Mouse (Mus musculus) brain, embryonic 14.5 days (tissue): ENCODE data around the gene Ppp2r5d. TPM values are rescaled to one million over a fixed set of nuclear protein-coding genes. Genes with fewer than 3 reads are reported as not detected.

Source experiments
- DNase-seq: peaks from one replicate; pipeline ENCODE4 v3.0.0-alpha.2; 2011; ENCODE audit warnings: low read depth
- CTCF ChIP-seq: fragments of 200-500 bp; IDR thresholded peaks from 2 replicates; pipeline ENCODE4 v1.5.1; 2012; ENCODE audit warnings: inconsistent platforms, mild to moderate bottlenecking, moderate library complexity, borderline replicate concordance; ENCODE audit not compliant: insufficient read depth, insufficient read length; ENCODE audit errors: extremely low read depth
- POLR2A ChIP-seq: fragments of 200-500 bp; IDR thresholded peaks from 2 replicates; pipeline ENCODE4 v1.6.1; 2012; ENCODE audit warnings: mild to moderate bottlenecking, inconsistent platforms, borderline replicate concordance; ENCODE audit not compliant: poor library complexity, insufficient read depth, insufficient read length, severe bottlenecking; ENCODE audit errors: extremely low read depth
- polyA plus RNA-seq: library from polyadenylated mRNA; depleted of rRNA; stranded (reverse); fragments of >200 nt; gene quantifications from 2 replicates; pipeline ENCODE4 v1.2.3, GENCODE M21; 2012; rRNA removed

Ppp2r5d gene
- polyA plus RNA-seq, 1 experiment, result 112 TPM

DNA sequence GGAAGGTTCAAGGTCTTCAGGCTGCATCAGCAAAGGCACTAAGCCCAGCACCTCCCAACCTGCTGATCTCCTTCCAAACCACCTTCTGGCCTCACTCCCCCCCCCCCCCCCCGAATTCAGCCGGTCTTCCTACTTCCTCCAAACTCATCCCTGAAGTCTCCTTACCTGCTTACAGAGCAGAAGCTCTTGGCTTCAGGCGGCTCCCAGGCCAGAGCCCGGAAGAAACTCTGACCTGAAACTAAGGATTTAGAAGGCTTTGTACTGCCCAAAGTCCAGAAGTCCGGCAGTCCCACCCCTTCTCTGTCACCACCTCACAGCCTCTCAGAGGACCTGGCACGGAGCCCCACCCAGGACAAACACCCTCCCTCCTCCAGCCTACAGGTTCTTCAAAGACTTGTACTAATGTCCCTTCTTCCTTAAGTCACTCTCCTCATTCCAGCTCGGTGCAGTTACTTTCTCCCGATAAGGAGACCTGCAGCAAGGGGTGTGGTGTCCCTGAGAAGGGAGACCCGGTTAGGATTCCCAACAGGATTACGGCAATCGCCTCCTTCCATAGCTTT, 59.9 kb downstream of the Ppp2r5d start:
- DNase-seq, result no peak
- TF ChIP-seq CTCF (no peak), POLR2A (no peak)

DNA sequence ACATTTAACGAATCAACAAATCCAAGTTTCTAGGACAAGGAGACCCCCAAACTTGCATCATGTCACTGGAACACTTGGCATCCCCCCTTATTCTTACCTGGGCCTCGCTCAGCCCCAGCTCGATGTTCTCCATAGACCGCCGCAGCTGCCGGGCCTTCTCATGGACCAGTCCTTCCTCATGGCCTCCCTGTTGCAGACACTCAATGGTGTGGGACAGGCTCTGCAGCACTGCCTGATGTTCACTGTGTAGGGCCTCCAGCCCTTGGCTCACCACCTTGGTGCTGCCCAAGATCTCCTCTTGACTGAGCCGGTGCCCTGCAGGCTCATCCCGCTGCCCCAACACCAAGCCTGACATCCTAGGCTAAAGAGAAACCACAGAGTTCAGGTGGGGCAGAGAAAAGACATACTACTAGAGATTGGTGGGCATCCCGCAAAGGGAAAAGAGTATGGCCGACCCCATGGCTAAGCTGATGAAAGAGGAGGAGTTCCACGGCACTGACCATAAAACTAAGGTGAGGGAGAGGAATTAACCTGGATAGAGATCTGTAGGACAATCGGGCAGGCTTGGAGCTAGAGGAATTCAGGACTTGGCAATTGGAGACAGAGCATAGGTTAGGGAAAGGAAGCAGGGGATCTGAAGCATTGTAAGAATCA, 60.6 kb downstream of the Ppp2r5d start:
- DNase-seq, result no peak
- TF ChIP-seq POLR2A (no peak), CTCF (no peak)

DNA sequence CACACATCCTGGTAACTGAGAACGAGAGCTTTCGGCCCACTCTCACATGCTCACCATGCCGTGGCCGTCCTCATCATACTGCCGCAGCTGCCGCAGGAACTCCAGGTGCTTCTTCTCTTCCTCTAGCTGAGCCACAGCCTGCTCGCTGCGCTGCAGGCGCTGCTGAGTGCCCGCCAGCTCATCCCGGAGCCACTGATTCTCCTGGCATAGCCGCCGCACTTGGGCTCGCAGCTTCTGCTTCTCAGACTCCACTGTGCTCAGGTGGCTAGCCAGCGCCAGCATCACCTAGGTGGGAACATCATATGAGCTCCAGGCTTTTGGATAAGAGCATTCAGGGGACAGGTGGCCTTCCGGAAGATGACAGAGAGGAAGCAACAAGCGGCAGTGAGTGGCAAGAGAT, 62.9 kb downstream of the Ppp2r5d start:
- TF ChIP-seq POLR2A, result no peak
- no peak for TF ChIP-seq CTCF
- DNase-seq, result no peak

DNA sequence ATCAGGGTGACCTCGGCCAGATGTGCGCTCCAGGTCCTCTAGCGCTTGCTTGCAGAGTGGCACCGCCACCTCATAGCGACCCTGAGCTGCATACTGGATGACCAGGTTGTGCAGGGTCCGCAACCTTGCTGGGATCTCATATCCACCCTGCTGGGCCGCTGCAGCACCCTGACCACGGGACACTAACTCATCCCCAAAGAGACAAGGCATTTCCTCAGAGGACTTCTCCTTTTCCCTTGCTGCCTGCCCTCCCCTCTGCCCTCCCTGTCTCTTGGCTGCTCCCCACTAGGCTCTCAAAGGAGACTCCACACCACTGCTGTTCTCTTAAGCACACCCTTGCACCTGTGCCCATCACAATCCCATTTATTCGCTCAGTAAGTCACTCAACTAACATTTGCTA, 65.0 kb downstream of the Ppp2r5d start:
- no peak for DNase-seq
- no peak for TF ChIP-seq POLR2A
- TF ChIP-seq CTCF, result no peak

DNA sequence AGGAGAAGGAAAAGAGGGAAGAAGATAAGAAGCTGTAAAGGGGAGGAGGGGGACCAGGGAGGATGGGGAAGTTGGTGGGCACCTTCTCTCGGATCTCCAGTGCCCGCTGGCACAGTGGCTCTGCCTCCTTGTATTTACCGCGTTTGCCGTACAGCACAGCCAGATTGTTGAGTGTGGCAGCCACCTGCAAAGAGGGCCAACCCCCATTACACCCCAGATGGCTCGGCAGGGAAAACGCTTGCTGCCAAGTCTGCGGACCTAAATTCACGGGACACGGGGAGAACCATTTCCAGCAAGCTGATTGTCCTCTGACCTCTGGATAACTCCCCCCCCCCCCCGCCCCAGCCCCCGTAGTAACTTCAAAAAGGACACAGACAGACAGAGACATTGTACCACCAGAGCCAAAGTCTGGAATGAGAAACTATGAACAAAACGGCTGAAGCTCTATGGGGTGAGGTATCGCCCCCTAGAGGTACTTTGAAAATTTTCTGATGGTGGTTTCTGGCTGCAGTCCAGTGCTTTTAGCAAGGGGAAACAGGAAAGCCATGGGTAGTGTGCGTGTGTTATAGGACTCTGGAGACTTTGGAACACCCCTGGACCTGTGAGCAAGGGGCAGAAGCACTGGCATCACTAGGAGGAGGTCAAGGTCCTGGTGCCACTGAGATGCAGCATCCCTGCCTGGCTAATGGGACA, 67.9 kb downstream of the Ppp2r5d start:
- DNase-seq, result peak; percentile 89
- TF ChIP-seq CTCF (peak; percentile 80), POLR2A (no peak)

Other genes with a start within 250 kb of the Ppp2r5d start
- gene Ttbk1, start 217.4 kb downstream of the Ppp2r5d start, polyA plus RNA-seq, result 22.1 and 35.4 TPM in 2 replicates
- 17.6 and 25.7 TPM in 2 replicates for gene Dnph1, start 208.4 kb downstream of the Ppp2r5d start, polyA plus RNA-seq
- gene Cul9, start 158.7 kb downstream of the Ppp2r5d start, polyA plus RNA-seq, result 37.5 and 50.4 TPM in 2 replicates
- gene Srf, start 148.9 kb downstream of the Ppp2r5d start, polyA plus RNA-seq, result 83.2 and 87.6 TPM in 2 replicates
- gene Ptk7, start 75.6 kb downstream of the Ppp2r5d start, polyA plus RNA-seq, result 22.9 and 38.7 TPM in 2 replicates
- 30.0 and 34.5 TPM in 2 replicates for gene Klc4, start 59.1 kb downstream of the Ppp2r5d start, polyA plus RNA-seq
- gene Mrpl2, start 58.9 kb downstream of the Ppp2r5d start, polyA plus RNA-seq, result 47.2 and 53.1 TPM in 2 replicates
- gene Cul7, start 54.8 kb downstream of the Ppp2r5d start, polyA plus RNA-seq, result 69.4 and 88.5 TPM in 2 replicates
- gene Rrp36, start 30.8 kb downstream of the Ppp2r5d start, polyA plus RNA-seq, result 36.7 and 37.2 TPM in 2 replicates
- 141 and 144 TPM in 2 replicates for gene Mea1, start 26.3 kb downstream of the Ppp2r5d start, polyA plus RNA-seq
- 169 and 175 TPM in 2 replicates for gene Klhdc3, start 24.2 kb downstream of the Ppp2r5d start, polyA plus RNA-seq
- 46.7 and 58.5 TPM in 2 replicates for gene Pex6, start 6.4 kb upstream of the Ppp2r5d start, polyA plus RNA-seq
- gene Gnmt, start 24.1 kb upstream of the Ppp2r5d start, polyA plus RNA-seq, result 1.5 and 2.4 TPM in 2 replicates
- gene Cnpy3, start 47.1 kb upstream of the Ppp2r5d start, polyA plus RNA-seq, result 55.2 and 55.9 TPM in 2 replicates
- gene Ptcra, start 58.6 kb upstream of the Ppp2r5d start, polyA plus RNA-seq, result 0.08 and 0.11 TPM in 2 replicates
- 56.6 and 101 TPM in 2 replicates for gene 2310039H08Rik, start 67.5 kb upstream of the Ppp2r5d start, polyA plus RNA-seq
- 63.2 and 68.7 TPM in 2 replicates for gene Rpl7l1, start 77.6 kb upstream of the Ppp2r5d start, polyA plus RNA-seq
- 13.5 and 24.9 TPM in 2 replicates for gene Bicral, start 153.4 kb upstream of the Ppp2r5d start, polyA plus RNA-seq
- gene Tbcc, start 185.6 kb upstream of the Ppp2r5d start, polyA plus RNA-seq, result 33.7 and 40.8 TPM in 2 replicates
- gene Prph2, start 205.3 kb upstream of the Ppp2r5d start, polyA plus RNA-seq, result 0.03 TPM in 1 of 2 replicates, not detected in the other